Mouse (Mus musculus) liver, postnatal 0 days (tissue): ENCODE measurements around the gene Tatdn3. TPM values are rescaled to one million over a fixed set of nuclear protein-coding genes. Genes with fewer than 3 reads are reported as not detected.
"Not testable (repeated sequence)": the region's sequence is repeated elsewhere in the genome, so short reads cannot be mapped to it uniquely, and the experiment has no call there.

Experiments used
- ATAC-seq: fragments of 200-750 bp; cut with Nextera tagmentation; 2 replicates; pipeline ENCODE4 v1.8.0; 2017; ENCODE audit warnings: mild to moderate bottlenecking, moderate library complexity
- DNase-seq: peaks from one replicate; pipeline ENCODE4 v3.0.0-alpha.2; 2016
- H3K27ac ChIP-seq: fragments of 300-500 bp; sonication (generic); 2 replicates; pipeline ENCODE4 v1.5.1; 2014; ENCODE audit warnings: antibody characterized with exemption, moderate library complexity, mild to moderate bottlenecking, low read depth
- H3K27me3 ChIP-seq: fragments of 300-500 bp; sonication (generic); 2 replicates; pipeline ENCODE4 v1.6.1; 2014; ENCODE audit warnings: low read length, control low read depth, mixed read lengths; ENCODE audit not compliant: insufficient read depth
- H3K36me3 ChIP-seq: fragments of 300-500 bp; sonication (generic); replicated peaks from 2 replicates; pipeline ENCODE4 v1.6.1; 2014; ENCODE audit warnings: mild to moderate bottlenecking, control low read depth, low read length, moderate library complexity, mixed read lengths; ENCODE audit not compliant: insufficient read depth
- H3K4me1 ChIP-seq: fragments of 300-500 bp; sonication (generic); 2 replicates; pipeline ENCODE4 v1.6.1; 2014; ENCODE audit warnings: antibody characterized with exemption, mild to moderate bottlenecking, control low read depth; ENCODE audit not compliant: insufficient read depth
- H3K4me2 ChIP-seq: fragments of 300-500 bp; sonication (generic); 2 replicates; pipeline ENCODE4 v1.6.1; 2014; ENCODE audit warnings: low read depth, mild to moderate bottlenecking, low read length, moderate library complexity, mixed read lengths
- H3K4me3 ChIP-seq: fragments of 300-500 bp; sonication (generic); 2 replicates; pipeline ENCODE4 v1.5.1; 2014; ENCODE audit warnings: low read depth, low read length
- H3K9ac ChIP-seq: fragments of 300-500 bp; sonication (generic); replicated peaks from 2 replicates; pipeline ENCODE4 v1.6.1; 2014; ENCODE audit warnings: mild to moderate bottlenecking, moderate library complexity
- H3K9me3 ChIP-seq: fragments of 300-500 bp; sonication (generic); 2 replicates; pipeline ENCODE4 v1.6.1; 2016; ENCODE audit warnings: mild to moderate bottlenecking, control low read depth, low read length, mixed read lengths
- CTCF ChIP-seq: sonication (generic); IDR thresholded peaks from 2 replicates; pipeline ENCODE4 v1.5.1; 2016; ENCODE audit warnings: antibody characterized with exemption, low read depth
- EP300 ChIP-seq: IDR thresholded peaks from 2 replicates; pipeline ENCODE4 v1.6.1; 2016; ENCODE audit warnings: antibody characterized with exemption, low read depth, mild to moderate bottlenecking
- WGBS: fragments of 180-500 bp; shearing (Covaris S2); extraction: QIAGEN DNeasy Blood & Tissue Kit; methylation state at CpG from one replicate; pipeline ENCODE4 v1.1.7; 2014; ENCODE audit not compliant: insufficient replicate concordance; 5-methylcytosine and 5-hydroxymethylcytosine counted together
- polyA plus RNA-seq: library from polyadenylated mRNA; unstranded; fragments of >200 nt; fragmentation: Nextera tagmentation; extraction: Ambion mirVana; gene quantifications from 2 replicates; pipeline ENCODE4 v1.2.1, GENCODE M21; 2015

Tatdn3 gene
- polyA plus RNA-seq, 1 experiment from 2014 or later = 6.5 TPM

DNA sequence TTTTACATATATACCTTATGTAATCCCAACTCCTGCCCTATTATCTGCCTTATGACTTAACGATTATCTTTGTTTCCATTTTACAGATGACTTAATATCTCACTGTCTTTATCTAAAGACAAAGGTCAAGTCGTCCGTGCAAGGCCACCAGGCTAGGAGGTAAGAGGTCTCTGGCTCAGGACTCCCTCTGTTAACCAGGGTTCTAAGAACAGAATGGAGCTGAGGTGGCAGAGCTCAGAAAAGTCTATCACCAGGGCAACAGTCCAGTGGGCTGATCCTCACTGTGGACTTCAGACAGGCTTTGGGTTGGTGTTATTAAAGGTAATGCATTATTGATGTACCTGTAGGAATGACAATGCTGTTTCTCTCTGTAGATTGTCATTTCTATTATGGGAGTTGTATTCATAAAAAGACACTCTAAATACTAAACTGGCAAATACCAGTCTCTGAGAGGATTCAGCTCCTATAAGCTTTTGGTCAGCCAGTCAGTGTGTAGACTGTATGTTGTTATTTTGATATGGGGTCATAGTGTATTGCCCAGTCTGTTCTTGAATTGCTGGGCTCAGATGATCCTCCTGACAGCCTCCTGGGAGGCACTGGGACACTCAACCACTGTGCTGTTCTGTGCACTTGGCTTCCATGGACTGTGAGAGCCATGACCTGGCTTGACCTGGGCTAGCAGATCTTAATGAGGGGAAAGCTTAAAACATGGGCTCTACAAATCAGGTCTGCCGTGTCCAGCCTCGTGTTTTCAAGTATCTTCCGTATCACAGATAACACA is 26.0 kb downstream of the Tatdn3 start, which contains the start of gene Spata45:
TSS of gene Spata45 (plus strand) at position 86 of the 781 bp plus-strand sequence.
- Histone ChIP-seq H3K27ac (no peak within 1 kb of the TSS), H3K27me3 (no peaks in the 10 kb centered on the region), H3K9ac (no peak within 1 kb of the TSS), H3K4me3 (no peak within 1 kb of the TSS), H3K36me3 (no peaks in the 10 kb centered on the region), H3K4me2 (no peak within 1 kb of the TSS), H3K4me1 (no peaks in the 10 kb centered on the region), H3K9me3 (no peaks in the 10 kb centered on the region)
- WGBS = 61% methylated on average over 6 of the region's 6 CpGs
- ATAC-seq (no peak), DNase-seq (no peak)
- no peak for TF ChIP-seq CTCF
- no peak for TF ChIP-seq EP300

DNA sequence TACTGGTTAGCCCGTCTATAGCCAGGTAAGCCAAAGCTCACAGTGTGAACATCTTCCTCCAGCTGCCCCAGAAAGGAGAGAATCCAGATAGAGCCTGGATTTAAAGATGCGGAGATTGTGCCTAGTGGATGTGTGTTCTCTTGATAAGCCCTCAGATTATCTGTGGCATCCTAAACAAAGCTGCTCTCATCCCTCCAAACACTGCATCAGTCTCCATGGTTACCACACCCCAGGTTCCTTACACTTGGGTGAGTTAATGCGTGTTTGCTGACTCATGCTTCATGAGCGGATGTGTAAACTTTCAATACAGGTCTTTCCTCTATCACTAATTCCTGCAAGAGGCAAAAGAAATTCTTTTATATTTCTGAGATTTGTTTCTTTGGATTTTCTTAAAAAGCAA is 27.1 kb downstream of the Tatdn3 start:
- H3K4me2 ChIP-seq = no peak overlapping the region
- no peaks in the 10 kb centered on the region for H3K27me3 ChIP-seq
- H3K36me3 ChIP-seq = no peaks in the 10 kb centered on the region
- DNase-seq (no peak), ATAC-seq (no peak)
- H3K9ac ChIP-seq = no peak overlapping the region
- TF ChIP-seq CTCF = no peak
- no peak for TF ChIP-seq EP300
- no peaks in the 10 kb centered on the region for H3K9me3 ChIP-seq
- H3K27ac ChIP-seq = no peak overlapping the region
- no peaks in the 10 kb centered on the region for H3K4me1 ChIP-seq
- 43% methylated on average over 4 of the region's 4 CpGs for WGBS
- no peak overlapping the region for H3K4me3 ChIP-seq

DNA sequence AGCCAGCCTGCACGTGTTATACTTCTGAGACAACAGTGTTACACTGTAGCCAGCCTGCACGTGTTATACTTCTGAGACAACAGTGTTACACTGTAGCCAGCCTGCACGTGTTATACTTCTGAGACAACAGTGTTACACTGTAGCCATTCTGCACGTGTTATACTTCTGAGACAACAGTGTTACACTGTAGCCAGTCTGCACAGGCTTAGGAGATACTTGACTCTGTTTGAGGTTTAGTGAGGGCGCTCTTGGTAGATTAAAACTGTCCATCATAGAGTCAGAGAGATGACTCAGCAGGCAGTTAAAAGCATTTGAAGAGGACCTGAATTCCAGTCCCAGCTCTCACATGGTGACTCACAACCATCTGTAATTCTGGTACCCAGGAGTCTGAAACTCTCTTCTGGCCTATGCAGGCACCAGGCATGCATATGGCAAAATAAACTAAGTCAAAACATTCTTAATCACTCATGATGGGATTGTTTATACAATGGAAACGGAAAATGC is 31.8 kb downstream of the Tatdn3 start:
- H3K9ac ChIP-seq, H3K4me1 ChIP-seq, H3K4me2 ChIP-seq, ATAC-seq, H3K27ac ChIP-seq, DNase-seq, H3K27me3 ChIP-seq, H3K4me3 ChIP-seq, H3K9me3 ChIP-seq, H3K36me3 ChIP-seq: not testable (repeated sequence)
- WGBS = 57% methylated on average over 6 of the region's 6 CpGs

DNA sequence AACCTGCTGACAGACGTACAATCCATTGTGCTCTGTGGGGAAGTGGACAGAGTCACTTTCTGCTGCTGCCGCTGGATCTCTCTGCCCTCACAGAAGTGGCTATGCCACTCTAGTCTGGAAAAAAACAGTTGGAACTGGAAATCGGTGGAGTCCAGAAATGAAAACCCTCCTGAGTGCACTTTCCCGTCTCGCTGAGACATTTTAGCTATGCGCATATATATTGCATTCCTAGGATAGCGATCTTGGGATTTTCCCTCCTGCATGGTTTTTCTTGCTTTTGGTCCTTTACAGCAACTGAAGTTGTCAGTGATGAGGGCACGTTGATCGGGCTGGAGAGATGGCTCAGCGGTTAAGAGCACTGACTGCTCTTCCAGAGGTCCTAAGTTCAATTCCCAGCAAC is 32.5 kb downstream of the Tatdn3 start:
- no peak overlapping the region for H3K27ac ChIP-seq
- DNase-seq = no peak
- no peak for ATAC-seq
- H3K4me2 ChIP-seq = no peak overlapping the region
- WGBS = 68% methylated on average over 10 of the region's 10 CpGs
- TF ChIP-seq EP300 (no peak), CTCF (no peak)
- H3K36me3 ChIP-seq = no peaks in the 10 kb centered on the region
- peaks cover 9% of the 10 kb centered on the region for H3K4me1 ChIP-seq
- no peak overlapping the region for H3K4me3 ChIP-seq
- no peaks in the 10 kb centered on the region for H3K27me3 ChIP-seq
- H3K9me3 ChIP-seq = no peaks in the 10 kb centered on the region
- H3K9ac ChIP-seq = no peak overlapping the region

DNA sequence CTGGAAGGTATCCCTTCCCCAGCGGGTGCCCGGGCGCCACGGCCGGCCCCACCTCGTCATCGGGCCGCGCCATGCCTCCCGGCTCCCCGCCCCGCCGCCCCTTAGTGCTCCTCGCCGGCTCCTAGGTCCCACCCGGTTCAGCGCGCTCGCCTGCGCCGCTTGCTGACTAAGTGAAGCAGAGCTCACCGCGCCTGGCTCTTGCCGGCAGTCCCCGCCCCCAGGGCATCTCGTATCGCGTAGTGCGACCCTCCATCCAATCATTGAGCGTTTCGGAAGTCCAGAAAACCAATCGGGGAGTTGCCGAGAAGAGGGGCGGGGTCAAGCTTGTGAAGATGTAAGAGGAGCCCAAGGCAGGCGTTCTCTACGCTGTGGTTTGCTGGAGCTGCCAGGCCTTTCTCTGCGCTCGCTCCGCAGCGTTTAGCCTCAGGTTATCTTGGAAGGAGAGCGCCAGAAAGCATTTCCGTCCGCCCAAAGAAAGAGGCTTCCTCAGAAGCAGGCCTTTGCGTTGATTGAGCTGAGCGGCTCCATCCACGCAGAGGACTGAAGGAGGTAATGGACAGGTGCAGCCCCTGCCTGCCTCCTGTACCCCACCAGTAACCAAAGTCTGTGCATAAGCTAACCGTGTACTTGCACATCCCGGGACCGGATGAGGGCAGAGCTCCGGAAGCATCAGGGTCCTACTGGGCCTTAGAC is 36.6 kb downstream of the Tatdn3 start, which contains the start of gene Flvcr1:
TSS of gene Flvcr1 (minus strand) at position 138 of the 693 bp plus-strand sequence.
- TF ChIP-seq CTCF = peak; percentile 44
- no peak for TF ChIP-seq EP300
- peak within 1 kb of the TSS; percentile 77 for H3K27ac ChIP-seq
- 0 out of 2 replicates have a peak, but pooled peaks cover 2% of the 10 kb centered on the region for H3K36me3 ChIP-seq
- WGBS = under 1% methylated on average over 49 of the region's 50 CpGs
- H3K4me2 ChIP-seq = peak within 1 kb of the TSS; percentile 100
- peak; percentile 99 for ATAC-seq
- DNase-seq = peak; percentile 98
- H3K4me3 ChIP-seq = peak within 1 kb of the TSS; percentile 76
- H3K9ac ChIP-seq = peak within 1 kb of the TSS; percentile 84
- peaks cover 14% of the 10 kb centered on the region for H3K4me1 ChIP-seq
- no peaks in the 10 kb centered on the region for H3K9me3 ChIP-seq
- H3K27me3 ChIP-seq = no peaks in the 10 kb centered on the region
